Comparison of ENCODE assay signal across 8 mouse cellular contexts in genomic region chrX:109013686-109014085, GRCm38 (mm10). TPM values are rescaled to one million over a fixed set of nuclear protein-coding genes. Genes with fewer than 3 reads are reported as not detected.
DNase-seq lines count a peak whose midpoint lies in the region; ATAC-seq and TF ChIP-seq lines count a peak whose summit lies in the region.

No protein-coding gene starts in this region.

- no peaks in the 10 kb centered on the region for H3K36me3 ChIP-seq in liver, adult 2 months (ENCODE audit: control insufficient read depth, insufficient read depth, low read length)
- H3K36me3 ChIP-seq in midbrain, embryonic 15.5 days (replicated peaks) = no peaks in the 10 kb centered on the region

- H3K79me2 ChIP-seq in liver, adult 2 months (ENCODE audit: control insufficient read depth, insufficient read depth, low read length) = no peaks in the 10 kb centered on the region

- TF ChIP-seq CTCF in cortical plate, adult 2 months (IDR thresholded peaks at IDR 0.05; ENCODE audit: extremely low read depth, insufficient read depth, low read length) = no peak
- TF ChIP-seq CTCF in liver, adult 2 months (IDR thresholded peaks at IDR 0.05; ENCODE audit: low read depth, low read length) = peak; percentile 46

- H3K9me3 ChIP-seq in midbrain, embryonic 15.5 days = no peaks in the 10 kb centered on the region

- ATAC-seq in granulocyte monocyte progenitor cell, adult 5-6 weeks (replicated peaks; ENCODE audit: poor library complexity, severe bottlenecking) = peak; percentile 43
- ATAC-seq in midbrain, embryonic 15.5 days (replicated peaks) = peak; percentile 86

- H3K4me3 ChIP-seq in cortical plate, adult 2 months (ENCODE audit: insufficient read depth, low read length) = peak overlapping the region; percentile 60
- H3K4me3 ChIP-seq in liver, adult 2 months (ENCODE audit: insufficient read depth, low read depth, low read length) = peak overlapping the region; percentile 54
- H3K4me3 ChIP-seq in midbrain, embryonic 15.5 days = peak overlapping the region; percentile 52

- no peak for TF ChIP-seq POLR2A in cortical plate, adult 2 months (IDR thresholded peaks at IDR 0.05; ENCODE audit: extremely low read depth, insufficient read depth, low read length)
- TF ChIP-seq POLR2A in liver, adult 2 months (IDR thresholded peaks at IDR 0.05; ENCODE audit: extremely low read depth, insufficient read depth, low read length) = no peak

- H3K9ac ChIP-seq in liver, adult 2 months (ENCODE audit: low read depth, low read length) = peak overlapping the region; percentile 66
- 0 out of 2 replicates have a peak overlapping the region, but pooled peaks have one; percentile 32 for H3K9ac ChIP-seq in midbrain, embryonic 15.5 days

- WGBS in liver, adult 2 months = under 1% methylated on average over 17 of the region's 17 CpGs
- 16% methylated on average over 17 of the region's 17 CpGs for WGBS in midbrain, embryonic 15.5 days

- H3K27me3 ChIP-seq in liver, adult 2 months (ENCODE audit: control insufficient read depth, insufficient read depth, low read length) = no peaks in the 10 kb centered on the region
- H3K27me3 ChIP-seq in midbrain, embryonic 15.5 days (replicated peaks) = no peaks in the 10 kb centered on the region

- no peaks in the 10 kb centered on the region for H3K4me1 ChIP-seq in cortical plate, adult 2 months (ENCODE audit: control insufficient read depth, insufficient read depth, low read length)
- no peaks in the 10 kb centered on the region for H3K4me1 ChIP-seq in liver, adult 2 months (ENCODE audit: control insufficient read depth, insufficient read depth, low read length)
- H3K4me1 ChIP-seq in midbrain, embryonic 15.5 days = no peaks in the 10 kb centered on the region

- DNase-seq in right cerebral cortex, adult 18-20 months = peak; percentile 20
- DNase-seq in right cerebral cortex, postnatal 25 days = no peak
- peak; percentile 53 to 63 for DNase-seq in kidney, adult 8-10 months
- peak; percentile 59 for DNase-seq in liver, adult 2 months (ENCODE audit: extremely low read depth, low read depth, low spot score)
- DNase-seq in thymus, postnatal 0 days (ENCODE audit: low spot score) = peak; percentile 41

- H3K4me2 ChIP-seq in midbrain, embryonic 15.5 days = peak overlapping the region; percentile 64

- H3K27ac ChIP-seq in cortical plate, adult 2 months (ENCODE audit: insufficient read depth, low read length) = no peak overlapping the region
- peak overlapping the region; percentile 95 for H3K27ac ChIP-seq in liver, adult 2 months (replicated peaks; ENCODE audit: insufficient read depth, low read depth, low read length)
- H3K27ac ChIP-seq in midbrain, embryonic 15.5 days = 0 out of 2 replicates have a peak overlapping the region, but pooled peaks have one; percentile 34

RNA-seq across cellular contexts. Expression of gene Hmgn5, which starts 0.5 kb away (rescaled TPM):
- polyA plus RNA-seq in cortical plate, adult 2 months (2012; rRNA removed) = 5.3 and 7.6 TPM in 2 replicates
- 71.6 and 105 TPM in 2 replicates for total RNA-seq in granulocyte monocyte progenitor cell, adult 5-6 weeks (2014; fragmentation: Nextera tagmentation)
- total RNA-seq in granulocyte monocyte progenitor cell, adult 5-6 weeks (2017) = 54.6 and 68.7 TPM in 2 replicates
- 3.6 and 4.5 TPM in 2 replicates for total RNA-seq in liver, adult 2 months (2014; rRNA removed)
- 0.64 and 0.85 TPM in 2 replicates for polyA plus RNA-seq in liver, adult 2 months (2012; rRNA removed)
- 11.0 and 12.5 TPM in 2 replicates for polyA plus RNA-seq in midbrain, embryonic 15.5 days (2015; fragmentation: Nextera tagmentation; extraction: Ambion mirVana)
- polyA plus RNA-seq in thymus, postnatal 0 days (2015; fragmentation: Nextera tagmentation; extraction: Ambion mirVana) = 33.6 and 33.7 TPM in 2 replicates
